Mouse (Mus musculus) liver, postnatal 0 days (tissue): ENCODE results near the gene Ppfibp1.

Source experiments
- CTCF ChIP-seq: sonication (generic); IDR thresholded peaks from 2 replicates; pipeline ENCODE4 v1.5.1; 2016; ENCODE audit warnings: antibody characterized with exemption, low read depth
- EP300 ChIP-seq: IDR thresholded peaks from 2 replicates; pipeline ENCODE4 v1.6.1; 2016; ENCODE audit warnings: antibody characterized with exemption, low read depth, mild to moderate bottlenecking

- no peak for TF ChIP-seq CTCF
- TF ChIP-seq EP300 = no peak
These were observed 77.0 kb downstream of the Ppfibp1 start for GRCm38 (mm10) chr6:146965139-146965772.
